Mouse (Mus musculus): ENCODE data around the gene Myrip. TPM values are rescaled to one million over a fixed set of nuclear protein-coding genes. Genes with fewer than 3 reads are reported as not detected.

The Myrip gene
- polyA plus RNA-seq, 1 experiment, result not detected

- H3K36me3 ChIP-seq (ENCODE audit: control insufficient read depth), result no peaks in the 10 kb centered on the region
- H3K9me3 ChIP-seq (ENCODE audit: control insufficient read depth, low read length), result no peaks in the 10 kb centered on the region
- no peaks in the 10 kb centered on the region for H3K27me3 ChIP-seq (ENCODE audit: control insufficient read depth)
- H3K4me3 ChIP-seq (replicated peaks), result no peak overlapping the region
- H3K4me1 ChIP-seq (ENCODE audit: control insufficient read depth), result no peaks in the 10 kb centered on the region
- no peak for TF ChIP-seq TAL1 (IDR thresholded peaks at IDR 0.05; ENCODE audit: low read length)
- TF ChIP-seq GATA1 (IDR thresholded peaks at IDR 0.05; ENCODE audit: low read length), result no peak
Observed at GRCm38 (mm10) chr9:120402368-120402767, 101.1 kb downstream of the Myrip start.

DNA sequence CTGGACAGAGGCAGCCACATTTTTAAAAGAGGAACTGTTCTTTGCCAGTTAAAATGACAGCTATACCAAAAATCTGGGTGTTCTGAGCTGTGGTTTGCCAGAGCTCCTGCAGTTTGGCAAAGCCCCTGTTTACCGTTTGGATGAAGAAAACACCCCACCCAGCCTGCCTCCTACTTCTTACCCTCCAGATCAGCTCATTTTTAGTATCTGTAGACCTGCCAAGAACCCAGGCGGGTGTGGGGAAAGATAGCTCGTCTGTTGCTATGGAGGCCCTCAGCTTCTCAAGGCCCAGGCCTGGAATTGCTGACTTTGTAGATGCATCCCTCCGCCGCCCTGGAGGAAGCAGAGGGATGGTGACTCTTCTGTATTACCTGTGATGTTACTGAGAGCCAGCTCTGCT is 102.3 kb downstream of the Myrip start:
- H3K27me3 ChIP-seq (ENCODE audit: control insufficient read depth), result no peaks in the 10 kb centered on the region
- H3K4me3 ChIP-seq (replicated peaks), result no peak overlapping the region
- no peak for TF ChIP-seq GATA1 (IDR thresholded peaks at IDR 0.05; ENCODE audit: low read length)
- TF ChIP-seq TAL1 (IDR thresholded peaks at IDR 0.05; ENCODE audit: low read length), result no peak
- H3K9me3 ChIP-seq (ENCODE audit: control insufficient read depth, low read length), result no peaks in the 10 kb centered on the region
- H3K36me3 ChIP-seq (ENCODE audit: control insufficient read depth), result no peaks in the 10 kb centered on the region
- H3K4me1 ChIP-seq (ENCODE audit: control insufficient read depth), result no peaks in the 10 kb centered on the region

DNA sequence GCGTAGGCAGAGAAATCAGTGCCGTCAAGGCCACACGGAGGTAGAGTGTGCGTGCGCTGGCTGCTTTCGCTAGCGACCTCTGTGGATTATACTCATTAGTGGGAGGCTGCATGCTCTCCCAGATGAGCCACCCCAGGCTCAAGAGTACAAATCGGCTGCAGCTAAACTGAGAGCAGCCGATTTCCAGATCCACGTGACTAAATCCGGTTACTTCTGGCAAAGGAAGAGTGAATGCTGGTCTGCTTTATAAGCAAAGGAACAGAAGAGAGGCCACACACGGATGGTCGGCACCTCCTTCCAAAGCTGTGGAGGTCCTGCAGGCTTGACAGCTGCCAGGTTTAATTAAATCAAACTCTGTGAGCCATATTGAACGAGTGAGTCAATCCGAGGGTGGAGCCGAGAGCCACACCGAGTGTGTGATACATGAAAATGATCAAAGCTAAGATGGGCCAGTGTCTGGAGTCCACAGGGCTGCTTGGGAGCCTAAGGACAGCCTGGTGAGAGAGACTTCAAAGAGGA is 108.4 kb downstream of the Myrip start:
- no peaks in the 10 kb centered on the region for H3K9me3 ChIP-seq (ENCODE audit: control insufficient read depth, low read length)
- H3K36me3 ChIP-seq (ENCODE audit: control insufficient read depth), result no peaks in the 10 kb centered on the region
- TF ChIP-seq TAL1 (IDR thresholded peaks at IDR 0.05; ENCODE audit: low read length), result no peak
- TF ChIP-seq GATA1 (IDR thresholded peaks at IDR 0.05; ENCODE audit: low read length), result no peak
- H3K4me1 ChIP-seq (ENCODE audit: control insufficient read depth), result no peaks in the 10 kb centered on the region
- H3K4me3 ChIP-seq (replicated peaks), result no peak overlapping the region
- no peaks in the 10 kb centered on the region for H3K27me3 ChIP-seq (ENCODE audit: control insufficient read depth)

DNA sequence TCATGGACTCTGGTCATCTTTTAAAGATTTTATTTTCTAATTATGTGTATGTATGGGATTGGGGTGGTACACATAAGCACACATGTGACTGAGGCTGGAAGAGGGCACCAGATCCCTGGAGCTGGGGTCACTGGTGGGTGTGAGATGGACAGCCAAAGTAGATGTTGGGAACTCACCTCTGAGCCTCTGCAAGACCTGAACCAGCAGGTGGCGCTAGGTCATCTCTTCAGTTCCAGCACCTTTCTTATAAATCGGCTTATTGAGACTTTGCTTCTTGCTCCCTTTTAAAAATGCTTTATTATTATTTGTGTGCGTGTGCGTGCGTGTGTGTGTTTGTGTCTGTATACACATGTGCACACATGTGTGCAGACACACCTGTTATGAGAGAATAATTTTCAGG is 109.1 kb downstream of the Myrip start:
- Histone ChIP-seq H3K4me1 (ENCODE audit: control insufficient read depth) (no peaks in the 10 kb centered on the region), H3K4me3 (replicated peaks) (no peak overlapping the region), H3K27me3 (ENCODE audit: control insufficient read depth) (no peaks in the 10 kb centered on the region), H3K9me3 (ENCODE audit: control insufficient read depth, low read length) (no peaks in the 10 kb centered on the region), H3K36me3 (ENCODE audit: control insufficient read depth) (no peaks in the 10 kb centered on the region)
- no peak for TF ChIP-seq GATA1 (IDR thresholded peaks at IDR 0.05; ENCODE audit: low read length)
- TF ChIP-seq TAL1 (IDR thresholded peaks at IDR 0.05; ENCODE audit: low read length), result no peak

GRCm38 (mm10) chr9:120415504-120415903 is 114.2 kb downstream of the Myrip start:
- Histone ChIP-seq H3K36me3 (ENCODE audit: control insufficient read depth) (no peaks in the 10 kb centered on the region), H3K4me1 (ENCODE audit: control insufficient read depth) (no peaks in the 10 kb centered on the region), H3K9me3 (ENCODE audit: control insufficient read depth, low read length) (no peaks in the 10 kb centered on the region), H3K27me3 (ENCODE audit: control insufficient read depth) (no peaks in the 10 kb centered on the region), H3K4me3 (replicated peaks) (no peak overlapping the region)
- TF ChIP-seq GATA1 (IDR thresholded peaks at IDR 0.05; ENCODE audit: low read length), result no peak
- TF ChIP-seq TAL1 (IDR thresholded peaks at IDR 0.05; ENCODE audit: low read length), result no peak

DNA sequence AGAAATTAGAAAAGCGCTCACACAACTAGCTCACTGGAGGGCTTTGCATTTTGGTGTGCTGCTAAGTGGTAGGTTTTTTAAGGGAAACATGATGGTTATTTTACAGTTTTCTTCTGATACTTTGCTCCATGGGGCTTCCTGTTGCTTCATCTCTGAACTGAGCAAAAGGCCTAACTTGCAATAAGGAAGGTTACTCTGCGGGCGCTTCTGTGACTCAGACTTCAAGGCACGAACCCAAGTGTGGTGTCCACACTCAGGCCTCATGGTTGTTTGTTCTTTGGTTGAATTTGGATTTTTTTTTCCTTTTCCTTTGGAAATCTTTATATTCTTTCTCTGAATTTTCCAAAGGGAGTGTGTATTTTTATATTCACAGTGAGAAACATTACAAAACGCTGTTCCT is 114.8 kb downstream of the Myrip start:
- H3K36me3 ChIP-seq (ENCODE audit: control insufficient read depth), result no peaks in the 10 kb centered on the region
- no peaks in the 10 kb centered on the region for H3K4me1 ChIP-seq (ENCODE audit: control insufficient read depth)
- TF ChIP-seq GATA1 (IDR thresholded peaks at IDR 0.05; ENCODE audit: low read length) (no peak), TAL1 (IDR thresholded peaks at IDR 0.05; ENCODE audit: low read length) (no peak)
- no peaks in the 10 kb centered on the region for H3K27me3 ChIP-seq (ENCODE audit: control insufficient read depth)
- H3K4me3 ChIP-seq (replicated peaks), result no peak overlapping the region
- no peaks in the 10 kb centered on the region for H3K9me3 ChIP-seq (ENCODE audit: control insufficient read depth, low read length)

DNA sequence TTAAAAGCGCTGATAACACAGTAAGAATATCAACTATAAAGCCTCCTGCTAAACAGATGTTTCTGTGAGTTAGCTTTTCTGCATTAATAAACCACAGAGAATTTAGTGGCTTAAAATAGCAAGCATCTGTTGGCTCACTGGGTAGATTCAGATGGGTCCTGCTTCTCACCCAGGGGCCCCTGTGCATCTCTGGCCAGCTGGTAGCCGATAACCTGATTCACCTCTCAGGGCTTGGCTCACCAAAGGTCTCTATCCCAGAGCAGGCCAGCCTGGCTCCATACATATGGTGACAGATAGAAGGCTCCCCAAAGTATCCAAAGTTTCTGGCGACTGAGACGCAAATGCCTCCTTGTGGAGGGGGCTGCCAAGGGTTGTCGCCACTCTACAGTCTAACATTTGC is 115.4 kb downstream of the Myrip start:
- no peaks in the 10 kb centered on the region for H3K27me3 ChIP-seq (ENCODE audit: control insufficient read depth)
- TF ChIP-seq GATA1 (IDR thresholded peaks at IDR 0.05; ENCODE audit: low read length), result no peak
- no peak for TF ChIP-seq TAL1 (IDR thresholded peaks at IDR 0.05; ENCODE audit: low read length)
- no peaks in the 10 kb centered on the region for H3K4me1 ChIP-seq (ENCODE audit: control insufficient read depth)
- no peak overlapping the region for H3K4me3 ChIP-seq (replicated peaks)
- no peaks in the 10 kb centered on the region for H3K36me3 ChIP-seq (ENCODE audit: control insufficient read depth)
- no peaks in the 10 kb centered on the region for H3K9me3 ChIP-seq (ENCODE audit: control insufficient read depth, low read length)

DNA sequence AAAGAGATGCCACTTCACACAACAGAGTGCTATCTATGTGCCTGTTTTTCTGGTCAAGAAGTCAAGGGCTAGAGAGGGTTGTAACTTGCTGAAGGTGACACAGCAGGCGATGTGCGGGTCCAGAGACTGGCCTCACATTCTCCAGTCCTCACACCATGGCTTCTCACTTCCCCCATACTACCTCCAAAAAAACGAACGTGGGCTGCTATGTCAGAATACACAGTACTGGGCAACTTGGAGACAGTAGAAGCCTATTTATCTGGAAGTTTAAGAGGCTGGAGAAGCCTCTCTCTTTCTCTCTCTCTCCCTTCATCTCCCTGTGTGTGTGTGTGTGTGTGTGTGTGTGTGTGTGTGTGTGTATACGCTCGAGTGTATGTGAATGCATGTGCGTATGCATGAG is 117.3 kb downstream of the Myrip start:
- H3K27me3 ChIP-seq (ENCODE audit: control insufficient read depth), result no peaks in the 10 kb centered on the region

GRCm38 (mm10) chr9:120424567-120424966 is 123.3 kb downstream of the Myrip start:
- TF ChIP-seq GATA1 (IDR thresholded peaks at IDR 0.05; ENCODE audit: low read length) (no peak), TAL1 (IDR thresholded peaks at IDR 0.05; ENCODE audit: low read length) (no peak)
- Histone ChIP-seq H3K36me3 (ENCODE audit: control insufficient read depth) (no peaks in the 10 kb centered on the region), H3K4me3 (replicated peaks) (no peak overlapping the region), H3K9me3 (ENCODE audit: control insufficient read depth, low read length) (no peaks in the 10 kb centered on the region), H3K27me3 (ENCODE audit: control insufficient read depth) (no peaks in the 10 kb centered on the region), H3K4me1 (ENCODE audit: control insufficient read depth) (no peaks in the 10 kb centered on the region; the same call in 1 of the 2 replicates)

More for the DNA sequence above, 117.3 kb downstream of the Myrip start:
- H3K9me3 ChIP-seq (ENCODE audit: control insufficient read depth, low read length), result no peaks in the 10 kb centered on the region
- H3K4me1 ChIP-seq (ENCODE audit: control insufficient read depth), result no peaks in the 10 kb centered on the region
- no peak for TF ChIP-seq TAL1 (IDR thresholded peaks at IDR 0.05; ENCODE audit: low read length)
- no peak for TF ChIP-seq GATA1 (IDR thresholded peaks at IDR 0.05; ENCODE audit: low read length)
- H3K36me3 ChIP-seq (ENCODE audit: control insufficient read depth), result no peaks in the 10 kb centered on the region
- H3K4me3 ChIP-seq (replicated peaks), result no peak overlapping the region

DNA sequence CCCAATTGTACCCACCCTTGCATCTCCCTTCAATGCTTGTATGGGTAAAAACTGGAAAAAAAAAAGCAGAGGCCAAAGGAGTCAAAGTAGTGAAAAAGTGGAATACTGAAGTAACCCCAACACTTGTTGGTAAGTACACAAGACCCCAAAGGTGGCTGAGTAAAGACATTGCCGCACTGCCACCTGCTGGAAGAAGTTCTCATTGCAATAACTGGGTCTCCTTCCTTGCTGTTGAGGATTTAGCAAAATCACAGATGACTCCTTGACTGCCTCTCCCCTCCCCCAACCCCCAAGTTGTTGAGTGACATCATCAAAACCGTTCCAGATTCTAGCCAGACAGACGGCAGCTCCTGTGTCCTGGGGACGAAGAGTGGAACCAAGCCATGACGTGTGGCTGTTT is 124.5 kb downstream of the Myrip start:
- no peak overlapping the region for H3K4me3 ChIP-seq (replicated peaks)
- no peaks in the 10 kb centered on the region for H3K27me3 ChIP-seq (ENCODE audit: control insufficient read depth)
- H3K36me3 ChIP-seq (ENCODE audit: control insufficient read depth), result no peaks in the 10 kb centered on the region
- TF ChIP-seq TAL1 (IDR thresholded peaks at IDR 0.05; ENCODE audit: low read length), result no peak
- TF ChIP-seq GATA1 (IDR thresholded peaks at IDR 0.05; ENCODE audit: low read length), result no peak
- no peaks in the 10 kb centered on the region; the same call in 1 of the 2 replicates for H3K4me1 ChIP-seq (ENCODE audit: control insufficient read depth)
- H3K9me3 ChIP-seq (ENCODE audit: control insufficient read depth, low read length), result no peaks in the 10 kb centered on the region

Measured in erythroblast, embryonic 14.5 days (primary cell).